Mouse (Mus musculus): ENCODE measurements around the gene Gm6993. TPM values are rescaled to one million over a fixed set of nuclear protein-coding genes. Genes with fewer than 3 reads are reported as not detected.

Gm6993 gene
- polyA plus RNA-seq, 1 experiment from 2014 or later: not detected

DNA sequence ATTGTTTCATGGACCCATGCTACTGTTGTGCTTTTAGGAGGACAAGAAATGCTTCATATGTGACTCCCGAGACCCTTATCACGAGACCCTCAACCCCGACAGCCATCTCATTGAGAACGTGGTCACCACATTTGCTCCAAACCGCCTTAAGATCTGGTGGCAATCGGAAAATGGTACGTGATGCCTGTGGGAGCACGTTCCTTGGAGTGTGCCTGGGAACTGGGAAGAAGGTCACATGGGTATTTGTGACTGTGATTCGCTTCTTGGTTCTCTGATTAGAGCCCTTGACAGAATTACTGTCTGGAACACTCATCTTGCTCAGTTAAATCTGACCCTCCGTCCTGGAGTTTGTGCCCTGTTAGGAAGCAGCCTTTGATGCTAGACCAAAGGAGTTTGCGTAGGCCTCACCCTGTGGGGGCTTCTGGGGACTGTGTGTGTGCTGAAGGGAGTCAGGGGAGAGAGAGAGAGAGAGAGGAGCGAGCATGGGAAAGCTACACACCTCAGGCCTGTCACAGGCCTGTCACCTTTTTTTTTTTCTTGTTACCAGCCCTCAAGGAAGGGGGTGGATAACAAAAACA lies 28.5 kb downstream of the Gm6993 start:
- Histone ChIP-seq H3K4me2 (replicated peaks; ENCODE audit: low read depth) (no peak overlapping the region), H3K4me1 (replicated peaks; ENCODE audit: control insufficient read depth, insufficient read depth) (peaks cover 8% of the 10 kb centered on the region), H3K4me3 (ENCODE audit: low read depth, low read length) (no peak overlapping the region), H3K9ac (ENCODE audit: low read length) (peak overlapping the region; percentile 13; the same call in 1 of the 2 replicates), H3K36me3 (ENCODE audit: control insufficient read depth, insufficient read depth, low read length) (peaks cover 14% of the 10 kb centered on the region), H3K9me3 (ENCODE audit: control insufficient read depth, low read length) (no peaks in the 10 kb centered on the region), H3K27ac (replicated peaks) (peak overlapping the region; percentile 40; the same call in 1 of the 2 replicates), H3K27me3 (ENCODE audit: control insufficient read depth, insufficient read depth, low read length) (no peaks in the 10 kb centered on the region)
- WGBS: 65% methylated on average over 12 of the region's 12 CpGs
- ATAC-seq (ENCODE audit: low FRiP score, low TSS enrichment) (no peak; the same call in 1 of the 2 replicates), DNase-seq (ENCODE audit: low spot score) (peak; percentile 32)
- TF ChIP-seq EP300 (optimal IDR thresholded peaks at IDR 0.05) (no peak), CTCF (IDR thresholded peaks at IDR 0.05; ENCODE audit: low read depth) (no peak)

GRCm38 (mm10) chr12:31270361-31270760 lies 29.8 kb downstream of the Gm6993 start:
- peaks cover 17% of the 10 kb centered on the region for H3K36me3 ChIP-seq (ENCODE audit: control insufficient read depth, insufficient read depth, low read length)
- H3K4me3 ChIP-seq (ENCODE audit: low read depth, low read length): no peak overlapping the region
- H3K4me1 ChIP-seq (replicated peaks; ENCODE audit: control insufficient read depth, insufficient read depth): peaks cover 8% of the 10 kb centered on the region

GRCm38 (mm10) chr12:31270776-31271175 lies 30.2 kb downstream of the Gm6993 start:
- DNase-seq (ENCODE audit: low spot score) (no peak), ATAC-seq (ENCODE audit: low FRiP score, low TSS enrichment) (no peak)
- no peaks in the 10 kb centered on the region for H3K27me3 ChIP-seq (ENCODE audit: control insufficient read depth, insufficient read depth, low read length)
- peak overlapping the region; percentile 67 for H3K27ac ChIP-seq (replicated peaks)
- no peaks in the 10 kb centered on the region for H3K9me3 ChIP-seq (ENCODE audit: control insufficient read depth, low read length)
- H3K4me3 ChIP-seq (ENCODE audit: low read depth, low read length): no peak overlapping the region
- H3K4me2 ChIP-seq (replicated peaks; ENCODE audit: low read depth): peak overlapping the region; percentile 29; the same call in 1 of the 2 replicates
- H3K4me1 ChIP-seq (replicated peaks; ENCODE audit: control insufficient read depth, insufficient read depth): peaks cover 8% of the 10 kb centered on the region
- WGBS: 53% methylated on average over 5 of the region's 5 CpGs
- no peak overlapping the region for H3K9ac ChIP-seq (ENCODE audit: low read length)
- peaks cover 17% of the 10 kb centered on the region for H3K36me3 ChIP-seq (ENCODE audit: control insufficient read depth, insufficient read depth, low read length)
- TF ChIP-seq EP300 (optimal IDR thresholded peaks at IDR 0.05): no peak
- TF ChIP-seq CTCF (IDR thresholded peaks at IDR 0.05; ENCODE audit: low read depth): no peak

More at GRCm38 (mm10) chr12:31270361-31270760, 29.8 kb downstream of the Gm6993 start:
- WGBS: 76% methylated on average over 10 of the region's 10 CpGs
- no peaks in the 10 kb centered on the region for H3K27me3 ChIP-seq (ENCODE audit: control insufficient read depth, insufficient read depth, low read length)
- no peak overlapping the region for H3K9ac ChIP-seq (ENCODE audit: low read length)
- no peak overlapping the region for H3K4me2 ChIP-seq (replicated peaks; ENCODE audit: low read depth)
- DNase-seq (ENCODE audit: low spot score) (no peak), ATAC-seq (ENCODE audit: low FRiP score, low TSS enrichment) (no peak)
- no peaks in the 10 kb centered on the region for H3K9me3 ChIP-seq (ENCODE audit: control insufficient read depth, low read length)
- no peak for TF ChIP-seq EP300 (optimal IDR thresholded peaks at IDR 0.05)
- no peak for TF ChIP-seq CTCF (IDR thresholded peaks at IDR 0.05; ENCODE audit: low read depth)
- peak overlapping the region; percentile 67; the same call in 1 of the 2 replicates for H3K27ac ChIP-seq (replicated peaks)

DNA sequence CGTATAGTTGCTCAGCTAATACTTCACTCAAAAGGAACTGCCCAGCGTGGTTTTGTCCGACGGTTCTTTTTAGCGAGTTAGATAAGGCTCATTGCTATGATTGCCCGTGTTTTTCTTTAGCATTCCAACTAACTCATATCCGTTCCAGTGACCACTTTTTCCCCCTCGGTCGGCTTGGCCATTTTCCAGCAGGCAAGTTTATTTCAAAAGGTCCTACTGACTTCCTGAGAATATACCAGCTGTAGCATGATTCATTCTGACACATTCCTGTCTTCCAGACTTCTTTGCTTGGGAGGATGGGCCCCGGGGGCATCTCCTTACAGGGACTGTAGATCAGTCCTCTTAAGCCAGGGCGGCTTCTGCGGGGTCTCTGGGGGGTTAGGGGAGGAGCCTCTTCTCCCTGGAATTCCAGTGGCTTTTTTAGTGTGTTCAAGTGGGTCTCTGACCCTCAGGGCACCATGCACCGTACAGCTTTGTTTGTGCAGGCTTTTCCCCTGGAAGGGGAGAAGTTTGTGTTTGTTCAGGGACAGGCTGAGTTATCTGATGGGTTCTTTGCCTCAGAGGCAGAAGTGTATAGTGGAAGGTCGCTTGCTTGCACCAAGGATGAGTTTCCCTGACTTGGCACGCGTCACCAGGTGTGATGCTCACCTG lies 30.9 kb downstream of the Gm6993 start:
- WGBS: 13% methylated on average over 16 of the region's 16 CpGs
- peak; percentile 54 for DNase-seq (ENCODE audit: low spot score)
- no peak for TF ChIP-seq CTCF (IDR thresholded peaks at IDR 0.05; ENCODE audit: low read depth)
- TF ChIP-seq EP300 (optimal IDR thresholded peaks at IDR 0.05): no peak
- no peak for ATAC-seq (ENCODE audit: low FRiP score, low TSS enrichment)
- H3K4me1 ChIP-seq (replicated peaks; ENCODE audit: control insufficient read depth, insufficient read depth): peaks cover 8% of the 10 kb centered on the region
- no peaks in the 10 kb centered on the region for H3K27me3 ChIP-seq (ENCODE audit: control insufficient read depth, insufficient read depth, low read length)
- H3K4me2 ChIP-seq (replicated peaks; ENCODE audit: low read depth): peak overlapping the region; percentile 29; the same call in 1 of the 2 replicates
- no peak overlapping the region for H3K9ac ChIP-seq (ENCODE audit: low read length)
- H3K27ac ChIP-seq (replicated peaks): peak overlapping the region; percentile 67
- no peak overlapping the region for H3K4me3 ChIP-seq (ENCODE audit: low read depth, low read length)
- H3K36me3 ChIP-seq (ENCODE audit: control insufficient read depth, insufficient read depth, low read length): peaks cover 17% of the 10 kb centered on the region
- no peaks in the 10 kb centered on the region for H3K9me3 ChIP-seq (ENCODE audit: control insufficient read depth, low read length)

- Histone ChIP-seq H3K4me1 (replicated peaks; ENCODE audit: control insufficient read depth, insufficient read depth) (peaks cover 8% of the 10 kb centered on the region), H3K9ac (ENCODE audit: low read length) (no peak overlapping the region), H3K27me3 (ENCODE audit: control insufficient read depth, insufficient read depth, low read length) (no peaks in the 10 kb centered on the region), H3K9me3 (ENCODE audit: control insufficient read depth, low read length) (no peaks in the 10 kb centered on the region), H3K27ac (replicated peaks) (peak overlapping the region; percentile 67), H3K36me3 (ENCODE audit: control insufficient read depth, insufficient read depth, low read length) (peaks cover 17% of the 10 kb centered on the region), H3K4me3 (ENCODE audit: low read depth, low read length) (no peak overlapping the region), H3K4me2 (replicated peaks; ENCODE audit: low read depth) (no peak overlapping the region)
- 48% methylated on average over 8 of the region's 8 CpGs for WGBS
- ATAC-seq (ENCODE audit: low FRiP score, low TSS enrichment): no peak
- no peak for DNase-seq (ENCODE audit: low spot score)
- TF ChIP-seq EP300 (optimal IDR thresholded peaks at IDR 0.05): no peak
- TF ChIP-seq CTCF (IDR thresholded peaks at IDR 0.05; ENCODE audit: low read depth): no peak
These were observed 31.6 kb downstream of the Gm6993 start for GRCm38 (mm10) chr12:31272012-31272735.
